Mouse (Mus musculus) liver, adult 2 months (tissue): ENCODE results near the gene Gm47955.

Experiments used
- CTCF ChIP-seq: fragments of 200-500 bp; IDR thresholded peaks from 2 replicates; pipeline ENCODE4 v1.5.1; 2011; ENCODE audit warnings: low read depth, low read length, control low read depth
- POLR2A ChIP-seq: fragments of 200-500 bp; IDR thresholded peaks from 2 replicates; pipeline ENCODE4 v1.6.1; 2011; ENCODE audit warnings: low read length, control low read depth; ENCODE audit not compliant: insufficient read depth; ENCODE audit errors: extremely low read depth

GRCm38 (mm10) chr1:82966413-82966812, 6.3 kb downstream of the Gm47955 start:
- no peak for TF ChIP-seq CTCF
- TF ChIP-seq POLR2A, result no peak
